Mouse (Mus musculus) bone marrow, adult 2 months (tissue): ENCODE measurements around the gene Msrb1.

Experiments
- CTCF ChIP-seq: fragments of 200-500 bp; IDR thresholded peaks from 2 replicates; pipeline ENCODE4 v1.5.1; 2011; ENCODE audit warnings: low read length, control low read depth; ENCODE audit not compliant: control insufficient read depth, insufficient read depth
- POLR2A ChIP-seq: fragments of 200-500 bp; IDR thresholded peaks from 2 replicates; pipeline ENCODE4 v1.6.1; 2011; ENCODE audit warnings: low read depth, mild to moderate bottlenecking, control low read depth, low read length, borderline replicate concordance; ENCODE audit not compliant: control insufficient read depth

DNA sequence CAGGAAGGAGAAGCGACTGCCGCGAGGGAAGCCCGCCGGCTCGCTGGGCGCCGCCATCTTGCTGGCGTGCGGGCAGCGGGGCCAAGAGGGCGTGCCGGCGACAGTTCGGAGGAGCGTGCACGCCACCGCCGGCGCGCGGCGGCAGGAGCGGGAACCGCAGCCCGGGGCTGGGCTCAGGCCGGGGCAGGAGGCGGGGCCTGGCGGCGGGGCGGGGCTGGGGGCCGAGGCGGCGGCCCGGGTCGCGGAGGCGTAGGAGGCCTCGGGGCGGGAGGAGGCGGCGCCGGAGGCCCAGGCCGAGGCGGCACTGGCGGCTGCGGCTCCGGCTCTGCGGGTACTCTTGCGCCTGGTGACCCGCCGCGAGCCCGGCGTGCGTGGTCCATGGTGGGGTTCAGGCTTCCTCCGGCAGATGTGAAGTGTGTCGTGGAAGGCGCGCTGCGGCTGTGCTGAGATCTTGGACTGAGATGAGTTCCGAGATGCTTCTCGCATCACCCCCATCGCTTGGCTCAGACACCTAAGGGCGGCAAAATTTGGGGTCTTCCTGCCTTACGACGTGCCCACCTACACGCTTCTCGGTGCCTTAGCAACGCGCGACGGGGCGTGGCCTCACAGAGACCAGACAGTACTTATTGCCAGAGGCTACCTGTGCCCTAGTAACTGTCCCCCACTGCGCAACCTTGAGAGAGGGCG, 40.3 kb upstream of the Msrb1 start, which contains the start of the genes Gfer and Noxo1:
- TF ChIP-seq POLR2A, result peak; percentile 62; the same call in 1 of the 2 replicates
- TF ChIP-seq CTCF, result 0 out of 2 replicates have a peak, but pooled peaks have one; percentile 8
